9 mouse cellular contexts compared by ENCODE assay signal in the genomic region with DNA sequence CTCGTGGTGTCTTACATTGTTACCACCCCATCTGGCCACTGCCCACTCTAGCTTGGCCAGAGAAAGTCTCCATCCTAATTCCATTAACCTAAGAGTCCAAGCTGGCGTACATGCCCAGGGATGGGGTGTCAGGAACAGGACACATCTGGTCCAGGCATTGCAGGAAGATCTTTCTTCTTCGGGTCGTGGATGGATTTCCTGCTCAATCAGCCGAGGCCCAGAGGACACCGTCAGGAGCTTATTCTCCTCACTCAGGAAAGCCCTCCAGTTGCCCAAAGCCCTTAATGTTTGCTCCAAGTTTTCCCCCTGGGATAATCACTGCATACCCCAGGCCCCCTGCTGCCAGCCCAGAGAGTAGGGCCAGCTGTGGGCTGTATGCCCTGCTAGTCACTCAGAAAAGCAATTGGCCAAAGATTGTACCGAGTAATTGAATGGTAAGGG.
DNase-seq lines count a peak whose midpoint lies in the region; ATAC-seq and TF ChIP-seq lines count a peak whose summit lies in the region.
"Had no signal": no experiment of that assay in that cellular context is flagged by ENCODE, and none has a peak within 500 bp of the region (broad histone marks: within the 10 kb centered on the region; RNA-seq: fewer than 3 reads in every experiment).

No protein-coding gene starts in this region.

- peaks cover 57% of the 10 kb centered on the region for H3K4me1 ChIP-seq in hindbrain, embryonic 10.5 days (replicated peaks)
- peaks cover 6% of the 10 kb centered on the region; the same call in 1 of the 2 replicates for H3K4me1 ChIP-seq in hindbrain, postnatal 0 days (ENCODE audit: insufficient read depth, low read length)
- H3K4me1 ChIP-seq in forebrain, embryonic 11.5 days (replicated peaks; ENCODE audit: control insufficient read depth, insufficient read depth, low read length), result peaks cover 20% of the 10 kb centered on the region

- H3K9ac ChIP-seq in hindbrain, postnatal 0 days (replicated peaks; ENCODE audit: low read length), result no peak overlapping the region
- H3K9ac ChIP-seq in forebrain, embryonic 11.5 days (ENCODE audit: low read length), result no peak overlapping the region

- WGBS in hindbrain, embryonic 10.5 days, result 38% methylated on average over 7 of the region's 7 CpGs
- WGBS in hindbrain, postnatal 0 days, result 29% methylated on average over 7 of the region's 7 CpGs
- 21% methylated on average over 7 of the region's 7 CpGs for whole genome bisulfite sequencing in forebrain, embryonic 11.5 days

- no peaks in the 10 kb centered on the region for H3K36me3 ChIP-seq in hindbrain, embryonic 10.5 days
- no peaks in the 10 kb centered on the region for H3K36me3 ChIP-seq in hindbrain, postnatal 0 days (ENCODE audit: insufficient read depth, low read length)
- no peaks in the 10 kb centered on the region for H3K36me3 ChIP-seq in forebrain, embryonic 11.5 days (ENCODE audit: control insufficient read depth, insufficient read depth, low read length)

- H3K27ac ChIP-seq in hindbrain, embryonic 10.5 days, result peak overlapping the region; percentile 19; the same call in 1 of the 2 replicates
- H3K27ac ChIP-seq in hindbrain, postnatal 0 days, result no peak overlapping the region
- no peak overlapping the region for H3K27ac ChIP-seq in forebrain, embryonic 11.5 days (ENCODE audit: low read depth, low read length)
- H3K27ac ChIP-seq: left cerebral cortex, adult 2 months had no signal

- intact Hi-C loops in left cerebral cortex, postnatal 10 days (cut with DNase I), result loop anchor here (5.0 kb wide), 1 partner anchor 172 kb away; a partner anchor contains a TSS

- H3K27me3 ChIP-seq in hindbrain, embryonic 10.5 days (ENCODE audit: insufficient read depth, poor library complexity, severe bottlenecking), result peaks cover 33% of the 10 kb centered on the region
- peaks cover 3% of the 10 kb centered on the region; the same call in 1 of the 2 replicates for H3K27me3 ChIP-seq in hindbrain, postnatal 0 days (ENCODE audit: insufficient read depth, low read length)
- no peaks in the 10 kb centered on the region for H3K27me3 ChIP-seq in forebrain, embryonic 11.5 days (ENCODE audit: control insufficient read depth, insufficient read depth, low read length)

- no peak for TF ChIP-seq CTCF in hindbrain, postnatal 0 days (IDR thresholded peaks at IDR 0.05; ENCODE audit: low read depth)

- H3K4me3 ChIP-seq in hindbrain, embryonic 10.5 days, result no peak overlapping the region
- no peak overlapping the region for H3K4me3 ChIP-seq in hindbrain, postnatal 0 days (ENCODE audit: low read length)
- H3K4me3 ChIP-seq in forebrain, embryonic 11.5 days (ENCODE audit: low read depth, low read length), result no peak overlapping the region
- H3K4me3 ChIP-seq: left cerebral cortex, adult 2 months had no signal

- ATAC-seq in hindbrain, postnatal 0 days, result no peak
- 0 out of 2 replicates have a peak, but pooled peaks have one; percentile 51 for ATAC-seq in forebrain, embryonic 11.5 days (replicated peaks; ENCODE audit: low FRiP score)

- H3K4me2 ChIP-seq in hindbrain, postnatal 0 days (ENCODE audit: low read depth, low read length), result no peak overlapping the region
- no peak overlapping the region for H3K4me2 ChIP-seq in forebrain, embryonic 11.5 days (ENCODE audit: low read depth, low read length, severe bottlenecking)

- DNase-seq in hindbrain, embryonic 10.5 days (ENCODE audit: low spot score), result peak; percentile 30
- no peak for DNase-seq in hindbrain, postnatal 0 days (ENCODE audit: low spot score)
- peak; percentile 56 for DNase-seq in embryo, embryonic 10 days (ENCODE audit: low spot score)
- DNase-seq in forebrain, embryonic 11.5 days (ENCODE audit: low spot score), result no peak
- peak; percentile 72 for DNase-seq in lung, postnatal 10 days
- DNase-seq in left cerebral cortex, postnatal 10 days (ENCODE audit: extremely low spot score in 1 of 2, low spot score in 2 of 2), result no peak
- DNase-seq in ovary, postnatal 14 days (ENCODE audit: low spot score), result no peak
- no peak for DNase-seq in layer of hippocampus, adult 8-10 months (ENCODE audit: low spot score in 2 of 2)

- no peaks in the 10 kb centered on the region for H3K9me3 ChIP-seq in hindbrain, embryonic 10.5 days
- H3K9me3 ChIP-seq in hindbrain, postnatal 0 days (ENCODE audit: low read length), result no peaks in the 10 kb centered on the region
- H3K9me3 ChIP-seq in forebrain, embryonic 11.5 days (ENCODE audit: control insufficient read depth, low read length), result no peaks in the 10 kb centered on the region

Comparison
In these comparisons a context has a peak if more than half of its experiments do, and no peak if none do; other contexts are left out.
1. DNase-seq: peak in hindbrain, embryonic 10.5 days (single experiment), embryo, embryonic 10 days (single experiment) and lung, postnatal 10 days (single experiment); none in hindbrain, postnatal 0 days (single experiment), forebrain, embryonic 11.5 days (single experiment), left cerebral cortex, postnatal 10 days (0 of 2), ovary, postnatal 14 days (single experiment) and layer of hippocampus, adult 8-10 months (0 of 2).